Mouse (Mus musculus): ENCODE measurements around the gene Msi2.

- TF ChIP-seq CTCF (IDR thresholded peaks at IDR 0.05; ENCODE audit: control insufficient read depth, insufficient read depth, insufficient replicate concordance, low read depth, low read length) (no peak), POLR2A (IDR thresholded peaks at IDR 0.05; ENCODE audit: control insufficient read depth, low read depth, low read length) (no peak)
Measured at GRCm38 (mm10) chr11:88646493-88646892, 71.8 kb downstream of the Msi2 start.
